Mouse (Mus musculus): ENCODE measurements around the gene Tmem213. TPM values are rescaled to one million over a fixed set of nuclear protein-coding genes. Genes with fewer than 3 reads are reported as not detected.

Tmem213 gene
- polyA plus RNA-seq, 1 experiment = not detected

DNA sequence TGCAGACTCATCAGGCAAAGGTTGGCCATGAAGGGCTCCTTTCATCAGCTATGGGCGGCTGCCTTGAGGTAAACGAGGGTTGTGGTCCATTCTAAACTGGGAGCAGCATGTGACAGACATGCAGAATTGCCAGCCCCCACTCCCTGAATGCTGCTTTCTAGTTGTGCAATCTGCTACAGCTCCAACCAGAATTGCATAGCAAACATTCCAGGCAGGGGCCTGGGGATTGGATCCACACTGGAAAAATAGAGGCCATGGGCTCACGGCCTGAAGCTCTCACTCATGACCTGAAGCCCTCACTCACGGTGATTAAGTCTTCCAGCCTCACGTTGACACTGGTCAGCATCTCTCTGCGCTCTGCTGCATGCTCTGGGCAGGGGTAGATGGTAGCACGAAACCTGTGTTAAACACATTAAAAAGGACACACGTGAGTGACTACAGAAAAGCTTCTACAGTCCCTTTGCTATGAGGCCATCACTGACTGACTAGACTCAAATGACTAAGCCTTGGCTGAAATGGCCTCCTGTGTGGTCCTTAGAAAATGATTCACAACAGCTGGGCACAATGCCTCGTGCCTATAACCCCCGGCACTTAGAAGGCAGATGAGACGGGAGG is 27.2 kb upstream of the Tmem213 start:
- TF ChIP-seq POLR2A (IDR thresholded peaks at IDR 0.05; ENCODE audit: insufficient read depth, low read depth, low read length) = no peak
- no peak for TF ChIP-seq CTCF (IDR thresholded peaks at IDR 0.05; ENCODE audit: insufficient read depth, low read depth, low read length)
- H3K27ac ChIP-seq (ENCODE audit: insufficient read depth, low read depth, low read length) = no peak overlapping the region
- WGBS = 78% methylated on average over 11 of the region's 11 CpGs
- H3K4me3 ChIP-seq (ENCODE audit: insufficient read depth, low read depth, low read length) = no peak overlapping the region
- H3K4me1 ChIP-seq (ENCODE audit: control insufficient read depth, insufficient read depth, low read length) = no peaks in the 10 kb centered on the region

DNA sequence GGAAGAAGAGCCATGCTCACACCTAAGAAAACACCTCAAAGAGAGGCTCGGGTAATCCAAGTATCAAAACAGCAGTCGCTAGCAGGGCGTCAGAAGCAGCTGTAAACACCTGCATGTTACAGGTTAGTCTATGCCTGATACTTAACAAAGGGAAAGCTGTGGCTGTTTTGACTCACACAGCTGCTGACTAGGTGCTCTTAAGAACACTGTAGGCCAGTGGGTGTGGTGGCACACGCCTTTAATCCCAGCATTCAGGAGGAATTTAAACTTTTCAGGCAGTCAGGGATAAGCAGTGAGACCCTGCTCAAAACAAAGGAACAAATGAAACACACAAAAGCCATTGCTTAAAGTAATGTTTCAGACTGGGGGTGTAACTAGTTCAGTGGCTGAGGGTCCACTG is 25.9 kb upstream of the Tmem213 start:
- TF ChIP-seq CTCF (IDR thresholded peaks at IDR 0.05; ENCODE audit: insufficient read depth, low read depth, low read length) (no peak), POLR2A (IDR thresholded peaks at IDR 0.05; ENCODE audit: insufficient read depth, low read depth, low read length) (no peak)
- 61% methylated on average over 4 of the region's 4 CpGs for WGBS
- Histone ChIP-seq H3K4me3 (ENCODE audit: insufficient read depth, low read depth, low read length) (no peak overlapping the region), H3K4me1 (ENCODE audit: control insufficient read depth, insufficient read depth, low read length) (no peaks in the 10 kb centered on the region), H3K27ac (ENCODE audit: insufficient read depth, low read depth, low read length) (no peak overlapping the region)

DNA sequence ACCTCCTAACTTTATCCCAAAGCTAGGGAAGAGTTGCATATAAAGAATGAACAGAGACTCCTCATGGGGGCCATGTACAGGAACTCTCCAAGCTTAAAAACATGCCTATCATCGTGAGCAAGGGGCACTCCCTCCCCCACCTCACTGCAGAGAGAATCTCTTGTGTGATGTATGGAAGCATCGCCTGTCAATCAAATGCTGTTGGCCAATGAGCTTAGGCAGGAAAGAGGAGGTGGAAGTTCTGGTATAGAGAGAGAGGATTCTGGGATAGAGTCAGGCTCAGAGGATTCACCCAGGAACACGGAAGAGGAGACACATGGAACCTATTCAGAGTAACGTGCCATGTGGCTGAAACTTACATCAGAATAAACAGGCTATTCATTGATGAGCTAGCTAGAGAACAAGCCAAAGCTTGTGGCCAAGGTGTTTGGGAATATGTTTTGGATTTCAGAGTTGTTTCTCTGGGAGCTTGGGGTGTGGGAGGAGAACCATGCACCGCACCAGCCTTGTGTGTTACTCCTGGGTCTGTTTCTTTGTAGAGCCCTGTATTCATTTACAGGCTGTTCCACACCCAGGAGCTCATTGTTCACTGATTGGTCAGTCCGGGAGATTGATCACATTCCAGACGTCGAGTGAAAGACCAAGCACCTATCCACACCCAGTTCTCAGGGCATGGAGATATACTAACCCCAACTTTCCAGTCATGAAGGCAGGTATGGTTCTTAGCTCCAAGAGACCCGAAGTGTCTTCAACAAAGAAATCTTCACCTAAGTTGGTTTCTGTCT is 21.6 kb upstream of the Tmem213 start:
- H3K27ac ChIP-seq (ENCODE audit: insufficient read depth, low read depth, low read length) = no peak overlapping the region
- WGBS = 84% methylated on average over 9 of the region's 9 CpGs
- TF ChIP-seq CTCF (IDR thresholded peaks at IDR 0.05; ENCODE audit: insufficient read depth, low read depth, low read length) = no peak
- no peak overlapping the region for H3K4me3 ChIP-seq (ENCODE audit: insufficient read depth, low read depth, low read length)
- H3K4me1 ChIP-seq (ENCODE audit: control insufficient read depth, insufficient read depth, low read length) = no peaks in the 10 kb centered on the region

- Histone ChIP-seq H3K27ac (ENCODE audit: insufficient read depth, low read depth, low read length) (no peak overlapping the region), H3K4me3 (ENCODE audit: insufficient read depth, low read depth, low read length) (no peak overlapping the region), H3K4me1 (ENCODE audit: control insufficient read depth, insufficient read depth, low read length) (no peaks in the 10 kb centered on the region)
- TF ChIP-seq POLR2A (IDR thresholded peaks at IDR 0.05; ENCODE audit: insufficient read depth, low read depth, low read length) (no peak), CTCF (IDR thresholded peaks at IDR 0.05; ENCODE audit: insufficient read depth, low read depth, low read length) (no peak)
- WGBS = 87% methylated on average over 8 of the region's 8 CpGs
Measured at GRCm38 (mm10) chr6:38092539-38092938, 16.5 kb upstream of the Tmem213 start.

- Histone ChIP-seq H3K27ac (ENCODE audit: insufficient read depth, low read depth, low read length) (no peak overlapping the region), H3K4me3 (ENCODE audit: insufficient read depth, low read depth, low read length) (no peak overlapping the region), H3K4me1 (ENCODE audit: control insufficient read depth, insufficient read depth, low read length) (no peaks in the 10 kb centered on the region)
- TF ChIP-seq CTCF (IDR thresholded peaks at IDR 0.05; ENCODE audit: insufficient read depth, low read depth, low read length) = no peak
- no peak for TF ChIP-seq POLR2A (IDR thresholded peaks at IDR 0.05; ENCODE audit: insufficient read depth, low read depth, low read length)
- 92% methylated on average over 10 of the region's 10 CpGs for WGBS
Measured at GRCm38 (mm10) chr6:38094701-38095100, 14.4 kb upstream of the Tmem213 start.

- TF ChIP-seq CTCF (IDR thresholded peaks at IDR 0.05; ENCODE audit: insufficient read depth, low read depth, low read length) (no peak), POLR2A (IDR thresholded peaks at IDR 0.05; ENCODE audit: insufficient read depth, low read depth, low read length) (no peak)
- Histone ChIP-seq H3K4me3 (ENCODE audit: insufficient read depth, low read depth, low read length) (no peak overlapping the region), H3K27ac (ENCODE audit: insufficient read depth, low read depth, low read length) (no peak overlapping the region), H3K4me1 (ENCODE audit: control insufficient read depth, insufficient read depth, low read length) (no peaks in the 10 kb centered on the region)
- 86% methylated on average over 5 of the region's 5 CpGs for WGBS
Measured at GRCm38 (mm10) chr6:38096961-38097370, 12.1 kb upstream of the Tmem213 start.

DNA sequence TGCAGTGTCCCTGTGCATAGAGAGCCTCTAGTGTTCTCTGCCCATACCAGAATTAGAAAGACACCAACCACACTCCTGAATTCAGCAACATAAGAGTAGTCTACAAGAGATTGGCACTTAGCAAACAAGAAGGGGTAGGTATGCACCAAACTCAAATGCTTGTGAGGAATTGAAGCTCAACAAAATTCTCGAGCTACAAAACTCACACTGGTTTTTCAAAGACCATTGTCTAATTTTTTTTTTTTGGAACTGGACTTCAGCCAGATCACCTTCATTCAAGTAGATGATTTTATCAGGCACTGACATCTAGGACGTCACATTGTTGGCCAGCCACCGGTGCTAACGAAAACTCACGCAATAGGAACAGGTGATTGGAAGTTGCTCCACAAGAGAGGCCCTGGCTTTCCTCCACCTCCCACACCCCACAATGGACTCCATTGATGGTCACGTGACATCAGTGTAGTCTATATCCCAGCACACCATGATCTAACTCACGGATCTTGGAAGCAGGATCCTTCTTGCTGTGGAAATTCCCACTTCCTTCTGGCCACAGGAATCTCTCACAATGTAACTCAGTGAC is 6.7 kb upstream of the Tmem213 start:
- no peak overlapping the region for H3K4me3 ChIP-seq (ENCODE audit: insufficient read depth, low read depth, low read length)
- 90% methylated on average over 7 of the region's 7 CpGs for WGBS
- H3K4me1 ChIP-seq (ENCODE audit: control insufficient read depth, insufficient read depth, low read length) = peaks cover 6% of the 10 kb centered on the region
- H3K27ac ChIP-seq (ENCODE audit: insufficient read depth, low read depth, low read length) = no peak overlapping the region
- TF ChIP-seq CTCF (IDR thresholded peaks at IDR 0.05; ENCODE audit: insufficient read depth, low read depth, low read length) = no peak
- TF ChIP-seq POLR2A (IDR thresholded peaks at IDR 0.05; ENCODE audit: insufficient read depth, low read depth, low read length) = no peak

DNA sequence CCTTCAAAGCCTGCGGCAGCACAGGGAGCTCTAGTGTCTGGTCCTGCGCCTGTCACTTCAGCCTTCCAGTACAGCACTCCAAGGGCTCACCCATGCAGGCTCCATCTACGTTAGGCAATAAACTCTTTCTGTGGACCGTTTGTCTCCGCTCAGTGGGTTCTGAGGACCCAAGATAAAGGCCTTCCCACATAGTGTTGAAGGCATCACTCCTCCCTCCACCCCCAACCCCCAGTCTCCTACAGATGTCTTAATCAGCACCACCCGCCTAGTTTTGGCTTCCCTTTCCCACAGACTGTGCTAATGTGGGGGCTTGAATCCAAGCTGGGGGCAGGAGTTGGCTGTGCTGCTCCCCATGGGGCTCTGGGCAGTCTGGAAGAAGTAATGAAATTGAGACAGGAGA is 5.3 kb upstream of the Tmem213 start:
- WGBS = 28% methylated on average over 6 of the region's 6 CpGs
- TF ChIP-seq POLR2A (IDR thresholded peaks at IDR 0.05; ENCODE audit: insufficient read depth, low read depth, low read length) = no peak
- TF ChIP-seq CTCF (IDR thresholded peaks at IDR 0.05; ENCODE audit: insufficient read depth, low read depth, low read length) = no peak
- H3K4me3 ChIP-seq (ENCODE audit: insufficient read depth, low read depth, low read length) = no peak overlapping the region
- no peak overlapping the region for H3K27ac ChIP-seq (ENCODE audit: insufficient read depth, low read depth, low read length)
- peaks cover 6% of the 10 kb centered on the region for H3K4me1 ChIP-seq (ENCODE audit: control insufficient read depth, insufficient read depth, low read length)

DNA sequence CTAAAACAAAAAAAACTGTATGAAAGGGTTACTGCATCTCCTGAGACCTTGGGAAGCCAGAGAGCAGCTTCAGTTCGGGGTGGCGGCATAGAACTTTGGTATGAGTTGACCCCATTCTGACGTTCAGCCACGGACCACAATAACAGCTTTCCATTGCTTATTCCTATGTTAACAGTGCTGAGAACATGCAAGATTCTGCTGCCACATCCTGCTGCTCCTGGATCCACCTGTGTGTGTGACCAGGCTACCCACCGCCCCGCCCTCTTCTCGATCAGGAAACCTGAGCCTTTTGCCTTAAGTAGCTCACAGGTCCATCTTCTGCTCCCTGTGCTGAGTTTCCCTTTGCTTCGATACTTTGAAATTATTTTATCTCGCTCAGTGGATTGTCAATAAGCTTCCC is 3.1 kb upstream of the Tmem213 start:
- WGBS = 89% methylated on average over 9 of the region's 9 CpGs
- H3K4me1 ChIP-seq (ENCODE audit: control insufficient read depth, insufficient read depth, low read length) = peaks cover 10% of the 10 kb centered on the region
- no peak overlapping the region for H3K4me3 ChIP-seq (ENCODE audit: insufficient read depth, low read depth, low read length)
- TF ChIP-seq CTCF (IDR thresholded peaks at IDR 0.05; ENCODE audit: insufficient read depth, low read depth, low read length) (no peak), POLR2A (IDR thresholded peaks at IDR 0.05; ENCODE audit: insufficient read depth, low read depth, low read length) (no peak)
- no peak overlapping the region for H3K27ac ChIP-seq (ENCODE audit: insufficient read depth, low read depth, low read length)
